Comparison of ENCODE assay signal across 9 mouse cellular contexts in genomic region chr11:112982802-112983591, GRCm38 (mm10).
A peak's percentile ranks its signal among the peaks of the same experiment; 100 is the strongest.
DNase-seq lines count a peak whose midpoint lies in the region; ATAC-seq and TF ChIP-seq lines count a peak whose summit lies in the region.
"Had no signal": no experiment of that assay in that cellular context is flagged by ENCODE, and none has a peak within 500 bp of the region (broad histone marks: within the 10 kb centered on the region; RNA-seq: fewer than 3 reads in every experiment).

No protein-coding gene starts in this region.

- H3K4me1 ChIP-seq in embryonic facial prominence, embryonic 10.5 days = peaks cover 51% of the 10 kb centered on the region
- H3K4me1 ChIP-seq in midbrain, embryonic 16.5 days (ENCODE audit: control insufficient read depth, insufficient read depth, low read length) = peaks cover 7% of the 10 kb centered on the region
- no peaks in the 10 kb centered on the region for H3K4me1 ChIP-seq in thymus, adult 2 months (replicated peaks; ENCODE audit: control insufficient read depth, insufficient read depth, low read length)

- H3K9ac ChIP-seq in midbrain, embryonic 16.5 days (ENCODE audit: low read depth, low read length) = no peak overlapping the region; the same call in 1 of the 2 replicates

- no peak for TF ChIP-seq POLR2A in thymus, adult 2 months (IDR thresholded peaks at IDR 0.05; ENCODE audit: control insufficient read depth, extremely low read depth, insufficient read depth, low read length, poor library complexity)

- peak; percentile 67 to 75 for DNase-seq in frontal cortex, postnatal 10 days (ENCODE audit: low spot score in 2 of 2)
- no peak for DNase-seq in frontal cortex, postnatal 25 days (ENCODE audit: low spot score in 2 of 2)
- no peak for DNase-seq in embryonic facial prominence, embryonic 10.5 days (ENCODE audit: low spot score)
- peak; percentile 41 to 61 for DNase-seq in layer of hippocampus, postnatal 25 days (ENCODE audit: extremely low spot score in 1 of 2, low spot score in 1 of 2)
- DNase-seq in embryo, embryonic 11 days = no peak
- no peak for DNase-seq in spleen, postnatal 4 days (ENCODE audit: low spot score in 2 of 2)
- DNase-seq in thymus, adult 2 months = no peak

- TF ChIP-seq CTCF in thymus, adult 2 months (IDR thresholded peaks at IDR 0.05; ENCODE audit: borderline replicate concordance, control insufficient read depth, extremely low read depth, insufficient read depth, low read length, poor library complexity) = no peak

- H3K9me3 ChIP-seq in embryonic facial prominence, embryonic 10.5 days = no peaks in the 10 kb centered on the region
- no peaks in the 10 kb centered on the region for H3K9me3 ChIP-seq in midbrain, embryonic 16.5 days (replicated peaks; ENCODE audit: control insufficient read depth, low read length, poor library complexity, severe bottlenecking)

- no peak overlapping the region for H3K4me2 ChIP-seq in midbrain, embryonic 16.5 days (ENCODE audit: low read length)

- no peak overlapping the region for H3K4me3 ChIP-seq in embryonic facial prominence, embryonic 10.5 days
- no peak overlapping the region for H3K4me3 ChIP-seq in midbrain, embryonic 16.5 days (ENCODE audit: low read depth, low read length)
- no peak overlapping the region for H3K4me3 ChIP-seq in thymus, adult 2 months (ENCODE audit: control insufficient read depth, insufficient read depth, low read length)

- 82% methylated on average over 9 of the region's 9 CpGs for WGBS in embryonic facial prominence, embryonic 10.5 days
- 57% methylated on average over 9 of the region's 9 CpGs for WGBS in midbrain, embryonic 16.5 days
- 86% methylated on average over 9 of the region's 9 CpGs for WGBS in thymus, adult 2 months

- peak; percentile 82 for ATAC-seq in midbrain, embryonic 16.5 days

- peaks cover 8% of the 10 kb centered on the region; the same call in 1 of the 2 replicates for H3K27me3 ChIP-seq in embryonic facial prominence, embryonic 10.5 days (replicated peaks; ENCODE audit: low read depth, poor library complexity, severe bottlenecking)
- no peaks in the 10 kb centered on the region for H3K27me3 ChIP-seq in midbrain, embryonic 16.5 days (ENCODE audit: control insufficient read depth, insufficient read depth, low read depth, low read length)
- no peaks in the 10 kb centered on the region for H3K27me3 ChIP-seq in thymus, adult 2 months (ENCODE audit: control insufficient read depth, insufficient read depth, low read length)
- H3K27me3 ChIP-seq: CH12.LX had no signal

- no peaks in the 10 kb centered on the region for H3K36me3 ChIP-seq in embryonic facial prominence, embryonic 10.5 days (replicated peaks)
- no peaks in the 10 kb centered on the region for H3K36me3 ChIP-seq in midbrain, embryonic 16.5 days (ENCODE audit: control insufficient read depth, insufficient read depth, low read length)
- H3K36me3 ChIP-seq in thymus, adult 2 months (ENCODE audit: control insufficient read depth, insufficient read depth, low read length) = no peaks in the 10 kb centered on the region

- peak overlapping the region; percentile 80 for H3K27ac ChIP-seq in embryonic facial prominence, embryonic 10.5 days (replicated peaks)
- peak overlapping the region; percentile 54; the same call in 1 of the 2 replicates for H3K27ac ChIP-seq in midbrain, embryonic 16.5 days (ENCODE audit: low read length)
- H3K27ac ChIP-seq in thymus, adult 2 months (ENCODE audit: control insufficient read depth, insufficient read depth, low read length) = no peak overlapping the region

Comparison
In these comparisons a context has a peak if more than half of its experiments do, and no peak if none do; other contexts are left out.
1. DNase-seq: peak in frontal cortex, postnatal 10 days (2 of 2) and layer of hippocampus, postnatal 25 days (2 of 2); none in frontal cortex, postnatal 25 days (0 of 2), embryonic facial prominence, embryonic 10.5 days (single experiment), embryo, embryonic 11 days (single experiment), spleen, postnatal 4 days (0 of 2) and thymus, adult 2 months (single experiment).